Mouse (Mus musculus) hindbrain, embryonic 11.5 days (tissue): ENCODE results near the gene Slc4a1. TPM values are rescaled to one million over a fixed set of nuclear protein-coding genes. Genes with fewer than 3 reads are reported as not detected.

Experiments
- ATAC-seq: fragments of 200-750 bp; cut with Nextera tagmentation; 2 replicates; pipeline ENCODE4 v1.8.0; 2017; ENCODE audit warnings: mild to moderate bottlenecking, moderate TSS enrichment, moderate library complexity; ENCODE audit not compliant: low FRiP score
- DNase-seq: peaks from one replicate; pipeline ENCODE4 v3.0.0-alpha.2; 2015; ENCODE audit warnings: low spot score
- H3K27ac ChIP-seq: fragments of 300-500 bp; sonication (generic); 2 replicates; pipeline ENCODE4 v1.5.1; 2014; ENCODE audit warnings: mild to moderate bottlenecking, low read depth, low read length
- H3K27me3 ChIP-seq: fragments of 300-500 bp; sonication (generic); 2 replicates; pipeline ENCODE4 v1.6.1; 2014; ENCODE audit warnings: mild to moderate bottlenecking, low read length, moderate library complexity, mixed read lengths; ENCODE audit not compliant: control insufficient read depth, insufficient read depth
- H3K36me3 ChIP-seq: fragments of 300-500 bp; sonication (generic); 2 replicates; pipeline ENCODE4 v1.6.1; 2014; ENCODE audit warnings: mild to moderate bottlenecking, low read length, moderate library complexity, mixed read lengths; ENCODE audit not compliant: control insufficient read depth, insufficient read depth
- H3K4me1 ChIP-seq: fragments of 300-500 bp; sonication (generic); replicated peaks from 2 replicates; pipeline ENCODE4 v1.6.1; 2014; ENCODE audit warnings: low read length, mixed read lengths; ENCODE audit not compliant: control insufficient read depth, insufficient read depth
- H3K4me2 ChIP-seq: fragments of 300-500 bp; sonication (generic); replicated peaks from 2 replicates; pipeline ENCODE4 v1.6.1; 2014; ENCODE audit warnings: mild to moderate bottlenecking, low read depth, low read length
- H3K4me3 ChIP-seq: fragments of 300-500 bp; sonication (generic); 2 replicates; pipeline ENCODE4 v1.5.1; 2014; ENCODE audit warnings: low read depth, low read length
- H3K9ac ChIP-seq: fragments of 300-500 bp; sonication (generic); 2 replicates; pipeline ENCODE4 v1.6.1; 2014; ENCODE audit warnings: low read depth, low read length
- H3K9me3 ChIP-seq: fragments of 300-500 bp; sonication (generic); 2 replicates; pipeline ENCODE4 v1.6.1; 2016; ENCODE audit warnings: low read length; ENCODE audit not compliant: control insufficient read depth
- WGBS: fragments of 180-500 bp; shearing (Covaris S2); extraction: QIAGEN DNeasy Blood & Tissue Kit; methylation state at CpG from one replicate; pipeline ENCODE4 v1.1.7; 2014; 5-methylcytosine and 5-hydroxymethylcytosine counted together
- polyA plus RNA-seq: library from polyadenylated mRNA; unstranded; fragments of >200 nt; fragmentation: Nextera tagmentation; extraction: Ambion mirVana; gene quantifications from 2 replicates; pipeline ENCODE4 v1.2.1, GENCODE M21; 2014

Gene Slc4a1
- polyA plus RNA-seq, 1 experiment from 2014 or later, result 25.8 TPM

- no peak overlapping the region for H3K4me2 ChIP-seq
- no peak overlapping the region for H3K4me3 ChIP-seq
- DNase-seq (no peak), ATAC-seq (no peak)
- H3K9me3 ChIP-seq, result no peaks in the 10 kb centered on the region
- H3K4me1 ChIP-seq, result no peaks in the 10 kb centered on the region
- no peaks in the 10 kb centered on the region for H3K36me3 ChIP-seq
- WGBS, result 45% methylated on average over 8 of the region's 8 CpGs
- H3K27ac ChIP-seq, result no peak overlapping the region
- no peak overlapping the region for H3K9ac ChIP-seq
- no peaks in the 10 kb centered on the region for H3K27me3 ChIP-seq
Observed at GRCm38 (mm10) chr11:102353021-102353431, 13.0 kb downstream of the Slc4a1 start.

- no peak overlapping the region for H3K4me3 ChIP-seq
- H3K4me1 ChIP-seq, result no peaks in the 10 kb centered on the region
- ATAC-seq, result no peak
Observed at GRCm38 (mm10) chr11:102352378-102352777, 13.6 kb downstream of the Slc4a1 start.

GRCm38 (mm10) chr11:102350981-102351523 is 15.0 kb downstream of the Slc4a1 start:
- WGBS, result 92% methylated on average over 17 of the region's 17 CpGs
- DNase-seq, result no peak
- Histone ChIP-seq H3K9ac (no peak overlapping the region), H3K27me3 (no peaks in the 10 kb centered on the region), H3K9me3 (no peaks in the 10 kb centered on the region), H3K4me2 (no peak overlapping the region), H3K36me3 (no peaks in the 10 kb centered on the region), H3K4me3 (no peak overlapping the region), H3K4me1 (no peaks in the 10 kb centered on the region), H3K27ac (no peak overlapping the region)
- no peak for ATAC-seq

More at GRCm38 (mm10) chr11:102352378-102352777, 13.6 kb downstream of the Slc4a1 start:
- WGBS, result 53% methylated on average over 5 of the region's 5 CpGs
- H3K9ac ChIP-seq, result no peak overlapping the region
- H3K27ac ChIP-seq, result no peak overlapping the region
- no peak overlapping the region for H3K4me2 ChIP-seq
- no peaks in the 10 kb centered on the region for H3K9me3 ChIP-seq
- H3K27me3 ChIP-seq, result no peaks in the 10 kb centered on the region
- no peak for DNase-seq
- H3K36me3 ChIP-seq, result no peaks in the 10 kb centered on the region

- no peak for DNase-seq
- no peak overlapping the region for H3K9ac ChIP-seq
- no peak for ATAC-seq
- H3K4me1 ChIP-seq, result no peaks in the 10 kb centered on the region
- no peak overlapping the region for H3K27ac ChIP-seq
- no peak overlapping the region for H3K4me3 ChIP-seq
- no peak overlapping the region for H3K4me2 ChIP-seq
- H3K27me3 ChIP-seq, result no peaks in the 10 kb centered on the region
- 81% methylated on average over 4 of the region's 4 CpGs for WGBS
- H3K9me3 ChIP-seq, result no peaks in the 10 kb centered on the region
- no peaks in the 10 kb centered on the region for H3K36me3 ChIP-seq
Observed at GRCm38 (mm10) chr11:102350416-102350815, 15.6 kb downstream of the Slc4a1 start.

GRCm38 (mm10) chr11:102349189-102349954 is 16.6 kb downstream of the Slc4a1 start:
- Histone ChIP-seq H3K27me3 (no peaks in the 10 kb centered on the region), H3K36me3 (no peaks in the 10 kb centered on the region), H3K9me3 (no peaks in the 10 kb centered on the region), H3K4me2 (no peak overlapping the region), H3K27ac (no peak overlapping the region), H3K4me3 (no peak overlapping the region), H3K9ac (no peak overlapping the region), H3K4me1 (no peaks in the 10 kb centered on the region)
- ATAC-seq (no peak), DNase-seq (no peak)
- WGBS, result 88% methylated on average over 3 of the region's 3 CpGs

- no peak for ATAC-seq
- no peak for DNase-seq
- no peaks in the 10 kb centered on the region for H3K4me1 ChIP-seq
- H3K36me3 ChIP-seq, result no peaks in the 10 kb centered on the region
- H3K27me3 ChIP-seq, result no peaks in the 10 kb centered on the region
- no peak overlapping the region for H3K27ac ChIP-seq
- H3K9ac ChIP-seq, result no peak overlapping the region
- WGBS, result 82% methylated on average over 11 of the region's 11 CpGs
- no peak overlapping the region for H3K4me2 ChIP-seq
- no peaks in the 10 kb centered on the region for H3K9me3 ChIP-seq
- H3K4me3 ChIP-seq, result no peak overlapping the region
Observed at GRCm38 (mm10) chr11:102348771-102349170, 17.2 kb downstream of the Slc4a1 start.

- Histone ChIP-seq H3K4me1 (no peaks in the 10 kb centered on the region), H3K9me3 (no peaks in the 10 kb centered on the region), H3K27ac (no peak overlapping the region), H3K9ac (no peak overlapping the region), H3K27me3 (no peaks in the 10 kb centered on the region), H3K4me3 (no peak overlapping the region), H3K36me3 (no peaks in the 10 kb centered on the region), H3K4me2 (no peak overlapping the region)
- no peak for ATAC-seq
- no peak for DNase-seq
- WGBS, result 87% methylated on average over 7 of the region's 7 CpGs
Observed at GRCm38 (mm10) chr11:102348101-102348585, 17.9 kb downstream of the Slc4a1 start.

- Histone ChIP-seq H3K9ac (no peak overlapping the region), H3K9me3 (no peaks in the 10 kb centered on the region), H3K27ac (no peak overlapping the region), H3K36me3 (no peaks in the 10 kb centered on the region), H3K27me3 (no peaks in the 10 kb centered on the region), H3K4me2 (no peak overlapping the region), H3K4me3 (no peak overlapping the region), H3K4me1 (no peaks in the 10 kb centered on the region)
- no peak for DNase-seq
- 65% methylated on average over 5 of the region's 5 CpGs for WGBS
- ATAC-seq, result no peak
Observed at GRCm38 (mm10) chr11:102347683-102348082, 18.3 kb downstream of the Slc4a1 start.

- Histone ChIP-seq H3K9me3 (no peaks in the 10 kb centered on the region), H3K36me3 (no peaks in the 10 kb centered on the region), H3K27me3 (no peaks in the 10 kb centered on the region), H3K9ac (no peak overlapping the region), H3K27ac (no peak overlapping the region), H3K4me3 (no peak overlapping the region), H3K4me1 (no peaks in the 10 kb centered on the region), H3K4me2 (no peak overlapping the region)
- DNase-seq, result no peak
- whole genome bisulfite sequencing, result 69% methylated on average over 5 of the region's 5 CpGs
- ATAC-seq, result no peak
Observed at GRCm38 (mm10) chr11:102346926-102347325, 19.1 kb downstream of the Slc4a1 start.
